Mouse (Mus musculus) forebrain, embryonic 14.5 days (tissue): ENCODE results near the gene Rps26. TPM values are rescaled to one million over a fixed set of nuclear protein-coding genes. Genes with fewer than 3 reads are reported as not detected.
"Not testable (repeated sequence)": the region's sequence is repeated elsewhere in the genome, so short reads cannot be mapped to it uniquely, and the experiment has no call there.

Source experiments
- ATAC-seq: fragments of 200-750 bp; cut with Nextera tagmentation; 2 replicates; pipeline ENCODE4 v1.8.0; 2017; ENCODE audit warnings: mild to moderate bottlenecking, moderate library complexity
- DNase-seq: peaks from one replicate; pipeline ENCODE4 v3.0.0-alpha.2; 2015; ENCODE audit warnings: low spot score
- H3K27ac ChIP-seq: fragments of 300-500 bp; sonication (generic); 2 replicates; pipeline ENCODE4 v1.5.1; 2014; ENCODE audit warnings: low read depth, mild to moderate bottlenecking, control low read depth, low read length, moderate library complexity
- H3K27me3 ChIP-seq: fragments of 300-500 bp; sonication (generic); replicated peaks from 2 replicates; pipeline ENCODE4 v1.6.1; 2014; ENCODE audit warnings: low read length, control low read depth, mixed read lengths; ENCODE audit not compliant: control insufficient read depth, insufficient read depth
- H3K36me3 ChIP-seq: fragments of 300-500 bp; sonication (generic); 2 replicates; pipeline ENCODE4 v1.6.1; 2014; ENCODE audit warnings: low read length, control low read depth; ENCODE audit not compliant: control insufficient read depth, insufficient read depth
- H3K4me1 ChIP-seq: fragments of 300-500 bp; sonication (generic); 2 replicates; pipeline ENCODE4 v1.6.1; 2014; ENCODE audit warnings: antibody characterized with exemption, low read length, control low read depth; ENCODE audit not compliant: control insufficient read depth, insufficient read depth
- H3K4me2 ChIP-seq: fragments of 300-500 bp; sonication (generic); 2 replicates; pipeline ENCODE4 v1.6.1; 2014; ENCODE audit warnings: mild to moderate bottlenecking, control low read depth, low read length
- H3K4me3 ChIP-seq: fragments of 300-500 bp; sonication (generic); 2 replicates; pipeline ENCODE4 v1.5.1; 2014; ENCODE audit warnings: low read depth, low read length, control low read depth
- H3K9ac ChIP-seq: fragments of 300-500 bp; sonication (generic); 2 replicates; pipeline ENCODE4 v1.6.1; 2014; ENCODE audit warnings: mild to moderate bottlenecking, low read length, control low read depth, moderate library complexity
- H3K9me3 ChIP-seq: fragments of 300-500 bp; sonication (generic); replicated peaks from 2 replicates; pipeline ENCODE4 v1.6.1; 2016; ENCODE audit warnings: low read length, control low read depth, mixed read lengths; ENCODE audit not compliant: control insufficient read depth
- WGBS: fragments of 180-500 bp; shearing (Covaris S2); extraction: QIAGEN DNeasy Blood & Tissue Kit; methylation state at CpG from one replicate; pipeline ENCODE4 v1.1.7; 2014; 5-methylcytosine and 5-hydroxymethylcytosine counted together
- polyA plus RNA-seq: library from polyadenylated mRNA; unstranded; fragments of >200 nt; fragmentation: Nextera tagmentation; extraction: Ambion mirVana; gene quantifications from 2 replicates; pipeline ENCODE4 v1.2.1, GENCODE M21; 2014

Rps26 gene
- polyA plus RNA-seq, 1 experiment from 2014 or later = 721 TPM

GRCm38 (mm10) chr10:128635697-128636096 is 9.2 kb upstream of the Rps26 start:
- WGBS = 94% methylated on average over 13 of the region's 13 CpGs
- no peak overlapping the region for H3K4me3 ChIP-seq
- DNase-seq (no peak), ATAC-seq (no peak)
- H3K4me2 ChIP-seq = no peak overlapping the region
- H3K27ac ChIP-seq = no peak overlapping the region
- H3K9me3 ChIP-seq = no peaks in the 10 kb centered on the region
- no peaks in the 10 kb centered on the region for H3K4me1 ChIP-seq
- H3K9ac ChIP-seq = no peak overlapping the region
- peaks cover 66% of the 10 kb centered on the region for H3K36me3 ChIP-seq
- no peaks in the 10 kb centered on the region for H3K27me3 ChIP-seq

- Histone ChIP-seq H3K27me3 (no peaks in the 10 kb centered on the region), H3K27ac (no peak overlapping the region), H3K4me2 (no peak overlapping the region), H3K4me1 (no peaks in the 10 kb centered on the region), H3K36me3 (peaks cover 38% of the 10 kb centered on the region), H3K9me3 (no peaks in the 10 kb centered on the region), H3K9ac (no peak overlapping the region), H3K4me3 (no peak overlapping the region)
- ATAC-seq = no peak
- 11% methylated on average over 6 of the region's 6 CpGs for WGBS
- no peak for DNase-seq
Observed at GRCm38 (mm10) chr10:128631571-128631970, 5.0 kb upstream of the Rps26 start.

GRCm38 (mm10) chr10:128630306-128630705 is 3.8 kb upstream of the Rps26 start:
- ATAC-seq = not testable (repeated sequence)
- WGBS = 90% methylated on average over 5 of the region's 5 CpGs

GRCm38 (mm10) chr10:128629746-128630145 is 3.2 kb upstream of the Rps26 start:
- Histone ChIP-seq H3K9ac (no peak overlapping the region), H3K36me3 (peaks cover 29% of the 10 kb centered on the region), H3K4me2 (no peak overlapping the region), H3K27ac (no peak overlapping the region), H3K4me1 (peaks cover 8% of the 10 kb centered on the region), H3K9me3 (no peaks in the 10 kb centered on the region), H3K4me3 (no peak overlapping the region), H3K27me3 (no peaks in the 10 kb centered on the region)
- DNase-seq (no peak), ATAC-seq (no peak)
- WGBS = 84% methylated on average over 2 of the region's 2 CpGs

More at GRCm38 (mm10) chr10:128630306-128630705, 3.8 kb upstream of the Rps26 start:
- H3K9me3 ChIP-seq, H3K27ac ChIP-seq, H3K27me3 ChIP-seq, DNase-seq, H3K4me1 ChIP-seq, H3K9ac ChIP-seq, H3K4me2 ChIP-seq, H3K4me3 ChIP-seq: not testable (repeated sequence)
- H3K36me3 ChIP-seq = peaks cover 29% of the 10 kb centered on the region

GRCm38 (mm10) chr10:128627398-128628317 is 1.1 kb upstream of the Rps26 start:
- Histone ChIP-seq H3K27ac (no peak overlapping the region), H3K36me3 (peaks cover 27% of the 10 kb centered on the region), H3K9ac (no peak overlapping the region), H3K4me2 (no peak overlapping the region), H3K9me3 (no peaks in the 10 kb centered on the region), H3K4me3 (no peak overlapping the region), H3K4me1 (peaks cover 8% of the 10 kb centered on the region), H3K27me3 (no peaks in the 10 kb centered on the region)
- WGBS = 90% methylated on average over 10 of the region's 10 CpGs
- DNase-seq (no peak), ATAC-seq (no peak)

GRCm38 (mm10) chr10:128625287-128625894 is 1.2 kb downstream of the Rps26 start:
- Histone ChIP-seq H3K27ac (no peak overlapping the region), H3K27me3 (no peaks in the 10 kb centered on the region), H3K4me3 (peak overlapping the region; percentile 78), H3K9ac (peak overlapping the region; percentile 91), H3K4me2 (peak overlapping the region; percentile 84), H3K9me3 (no peaks in the 10 kb centered on the region), H3K36me3 (peaks cover 27% of the 10 kb centered on the region), H3K4me1 (peaks cover 8% of the 10 kb centered on the region)
- WGBS = 52% methylated on average over 7 of the region's 7 CpGs
- ATAC-seq = no peak
- no peak for DNase-seq

GRCm38 (mm10) chr10:128623106-128623613 is 3.4 kb downstream of the Rps26 start:
- DNase-seq, H3K4me2 ChIP-seq, H3K4me1 ChIP-seq, H3K27me3 ChIP-seq, H3K9me3 ChIP-seq, H3K27ac ChIP-seq, H3K4me3 ChIP-seq, ATAC-seq, H3K9ac ChIP-seq: not testable (repeated sequence)
- H3K36me3 ChIP-seq = peaks cover 27% of the 10 kb centered on the region
- 90% methylated on average over 4 of the region's 4 CpGs for WGBS

GRCm38 (mm10) chr10:128622702-128623101 is 3.8 kb downstream of the Rps26 start:
- Histone ChIP-seq H3K9ac (no peak overlapping the region), H3K36me3 (peaks cover 27% of the 10 kb centered on the region), H3K4me3 (no peak overlapping the region), H3K4me2 (no peak overlapping the region), H3K27me3 (no peaks in the 10 kb centered on the region), H3K9me3 (no peaks in the 10 kb centered on the region), H3K4me1 (peaks cover 8% of the 10 kb centered on the region), H3K27ac (no peak overlapping the region)
- 82% methylated on average over 4 of the region's 4 CpGs for WGBS
- ATAC-seq = no peak
- DNase-seq = no peak
